Mouse (Mus musculus): ENCODE measurements around the gene AA986860. TPM values are rescaled to one million over a fixed set of nuclear protein-coding genes. Genes with fewer than 3 reads are reported as not detected.

Gene AA986860
- total and polyA plus RNA-seq, 2 experiments from 2014 or later = 0.48 to 2.3 TPM

- no peak for DNase-seq (ENCODE audit: low spot score)
- Histone ChIP-seq H3K9me3 (replicated peaks; ENCODE audit: control insufficient read depth, low read length) (no peaks in the 10 kb centered on the region), H3K27ac (ENCODE audit: low read depth) (no peak overlapping the region), H3K27me3 (ENCODE audit: control insufficient read depth, insufficient read depth, low read length) (no peaks in the 10 kb centered on the region), H3K36me3 (replicated peaks; ENCODE audit: control insufficient read depth, insufficient read depth, low read length) (no peaks in the 10 kb centered on the region), H3K4me3 (ENCODE audit: low read depth, low read length) (no peak overlapping the region), H3K9ac (replicated peaks; ENCODE audit: low read depth, low read length) (no peak overlapping the region), H3K4me2 (ENCODE audit: low read depth, low read length) (no peak overlapping the region), H3K4me1 (ENCODE audit: control insufficient read depth, insufficient read depth) (peaks cover 11% of the 10 kb centered on the region)
- 90% methylated on average over 3 of the region's 3 CpGs for WGBS
- no peak for ATAC-seq (ENCODE audit: insufficient read depth, low read depth)
- TF ChIP-seq EP300 (IDR thresholded peaks at IDR 0.05; ENCODE audit: low read depth) = no peak
- TF ChIP-seq CTCF (IDR thresholded peaks at IDR 0.05; ENCODE audit: low read depth) = no peak
These were observed 13.8 kb downstream of the AA986860 start for GRCm38 (mm10) chr1:130745591-130745990.

GRCm38 (mm10) chr1:130746819-130747218 lies 15.0 kb downstream of the AA986860 start:
- Histone ChIP-seq H3K4me2 (ENCODE audit: low read depth, low read length) (no peak overlapping the region), H3K4me1 (ENCODE audit: control insufficient read depth, insufficient read depth) (no peaks in the 10 kb centered on the region), H3K9ac (replicated peaks; ENCODE audit: low read depth, low read length) (no peak overlapping the region), H3K27me3 (ENCODE audit: control insufficient read depth, insufficient read depth, low read length) (no peaks in the 10 kb centered on the region), H3K36me3 (replicated peaks; ENCODE audit: control insufficient read depth, insufficient read depth, low read length) (no peaks in the 10 kb centered on the region), H3K9me3 (replicated peaks; ENCODE audit: control insufficient read depth, low read length) (no peaks in the 10 kb centered on the region), H3K27ac (ENCODE audit: low read depth) (no peak overlapping the region), H3K4me3 (ENCODE audit: low read depth, low read length) (no peak overlapping the region)
- TF ChIP-seq CTCF (IDR thresholded peaks at IDR 0.05; ENCODE audit: low read depth) = no peak
- no peak for TF ChIP-seq EP300 (IDR thresholded peaks at IDR 0.05; ENCODE audit: low read depth)
- no peak for DNase-seq (ENCODE audit: low spot score)
- 51% methylated on average over 3 of the region's 3 CpGs for WGBS
- ATAC-seq (ENCODE audit: insufficient read depth, low read depth) = no peak

GRCm38 (mm10) chr1:130759689-130760088 lies 27.9 kb downstream of the AA986860 start:
- no peak overlapping the region for H3K9ac ChIP-seq (replicated peaks; ENCODE audit: low read depth, low read length)
- no peaks in the 10 kb centered on the region for H3K27me3 ChIP-seq (ENCODE audit: control insufficient read depth, insufficient read depth, low read length)
- H3K4me3 ChIP-seq (ENCODE audit: low read depth, low read length) = no peak overlapping the region
- DNase-seq (ENCODE audit: low spot score) (no peak), ATAC-seq (ENCODE audit: insufficient read depth, low read depth) (no peak)
- H3K36me3 ChIP-seq (replicated peaks; ENCODE audit: control insufficient read depth, insufficient read depth, low read length) = no peaks in the 10 kb centered on the region
- no peaks in the 10 kb centered on the region for H3K4me1 ChIP-seq (ENCODE audit: control insufficient read depth, insufficient read depth)
- H3K4me2 ChIP-seq (ENCODE audit: low read depth, low read length) = no peak overlapping the region
- TF ChIP-seq EP300 (IDR thresholded peaks at IDR 0.05; ENCODE audit: low read depth) = no peak
- WGBS = 28% methylated on average over 9 of the region's 9 CpGs
- H3K9me3 ChIP-seq (replicated peaks; ENCODE audit: control insufficient read depth, low read length) = no peaks in the 10 kb centered on the region
- no peak overlapping the region for H3K27ac ChIP-seq (ENCODE audit: low read depth)

GRCm38 (mm10) chr1:130761597-130761996 lies 29.8 kb downstream of the AA986860 start:
- TF ChIP-seq CTCF (IDR thresholded peaks at IDR 0.05; ENCODE audit: low read depth) (no peak), EP300 (IDR thresholded peaks at IDR 0.05; ENCODE audit: low read depth) (no peak)
- H3K27me3 ChIP-seq (ENCODE audit: control insufficient read depth, insufficient read depth, low read length) = no peaks in the 10 kb centered on the region
- H3K9ac ChIP-seq (replicated peaks; ENCODE audit: low read depth, low read length) = no peak overlapping the region
- no peak overlapping the region for H3K4me2 ChIP-seq (ENCODE audit: low read depth, low read length)
- H3K36me3 ChIP-seq (replicated peaks; ENCODE audit: control insufficient read depth, insufficient read depth, low read length) = no peaks in the 10 kb centered on the region
- WGBS = 71% methylated on average over 1 of the region's 1 CpGs
- H3K27ac ChIP-seq (ENCODE audit: low read depth) = no peak overlapping the region
- H3K4me3 ChIP-seq (ENCODE audit: low read depth, low read length) = no peak overlapping the region
- H3K4me1 ChIP-seq (ENCODE audit: control insufficient read depth, insufficient read depth) = no peaks in the 10 kb centered on the region
- DNase-seq (ENCODE audit: low spot score) = no peak
- ATAC-seq (ENCODE audit: insufficient read depth, low read depth) = no peak
- no peaks in the 10 kb centered on the region for H3K9me3 ChIP-seq (replicated peaks; ENCODE audit: control insufficient read depth, low read length)

GRCm38 (mm10) chr1:130762045-130762760 lies 30.4 kb downstream of the AA986860 start:
- no peak overlapping the region for H3K4me2 ChIP-seq (ENCODE audit: low read depth, low read length)
- H3K4me1 ChIP-seq (ENCODE audit: control insufficient read depth, insufficient read depth) = no peaks in the 10 kb centered on the region
- no peak overlapping the region for H3K9ac ChIP-seq (replicated peaks; ENCODE audit: low read depth, low read length)
- H3K4me3 ChIP-seq (ENCODE audit: low read depth, low read length) = no peak overlapping the region
- H3K27ac ChIP-seq (ENCODE audit: low read depth) = no peak overlapping the region
- TF ChIP-seq EP300 (IDR thresholded peaks at IDR 0.05; ENCODE audit: low read depth) (no peak), CTCF (IDR thresholded peaks at IDR 0.05; ENCODE audit: low read depth) (no peak)
- H3K9me3 ChIP-seq (replicated peaks; ENCODE audit: control insufficient read depth, low read length) = no peaks in the 10 kb centered on the region
- ATAC-seq (ENCODE audit: insufficient read depth, low read depth) (no peak), DNase-seq (ENCODE audit: low spot score) (no peak)
- WGBS = 55% methylated on average over 3 of the region's 3 CpGs
- H3K27me3 ChIP-seq (ENCODE audit: control insufficient read depth, insufficient read depth, low read length) = no peaks in the 10 kb centered on the region
- H3K36me3 ChIP-seq (replicated peaks; ENCODE audit: control insufficient read depth, insufficient read depth, low read length) = no peaks in the 10 kb centered on the region

DNA sequence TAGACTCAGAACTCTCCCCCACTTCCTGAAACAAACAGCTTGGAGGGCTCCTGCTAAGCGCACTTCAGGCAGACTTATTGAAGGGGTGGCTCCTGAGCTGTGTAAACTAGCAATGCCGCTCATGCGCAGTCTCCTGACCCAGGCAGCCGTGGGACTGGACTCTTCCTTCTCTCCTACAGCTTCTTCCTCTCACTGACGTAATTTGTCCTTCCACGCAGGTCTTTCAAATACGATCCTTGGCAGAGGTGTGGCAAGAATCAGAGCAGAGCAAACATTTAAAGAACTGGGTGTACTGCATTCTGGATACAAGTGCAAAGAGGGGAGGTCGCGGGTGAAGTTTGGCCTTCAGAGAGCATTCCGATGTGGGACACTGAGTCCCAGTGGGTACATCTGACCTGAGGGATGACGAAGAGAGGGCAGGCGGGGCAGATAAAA lies 32.3 kb downstream of the AA986860 start:
- no peak for DNase-seq (ENCODE audit: low spot score)
- Histone ChIP-seq H3K27me3 (ENCODE audit: control insufficient read depth, insufficient read depth, low read length) (no peaks in the 10 kb centered on the region), H3K9ac (replicated peaks; ENCODE audit: low read depth, low read length) (no peak overlapping the region), H3K9me3 (replicated peaks; ENCODE audit: control insufficient read depth, low read length) (no peaks in the 10 kb centered on the region), H3K27ac (ENCODE audit: low read depth) (no peak overlapping the region), H3K4me2 (ENCODE audit: low read depth, low read length) (no peak overlapping the region), H3K36me3 (replicated peaks; ENCODE audit: control insufficient read depth, insufficient read depth, low read length) (no peaks in the 10 kb centered on the region), H3K4me3 (ENCODE audit: low read depth, low read length) (no peak overlapping the region), H3K4me1 (ENCODE audit: control insufficient read depth, insufficient read depth) (no peaks in the 10 kb centered on the region)
- no peak for ATAC-seq (ENCODE audit: insufficient read depth, low read depth)
- WGBS = 82% methylated on average over 12 of the region's 12 CpGs
- TF ChIP-seq CTCF (IDR thresholded peaks at IDR 0.05; ENCODE audit: low read depth) = no peak
- no peak for TF ChIP-seq EP300 (IDR thresholded peaks at IDR 0.05; ENCODE audit: low read depth)

Measured in heart, postnatal 0 days (tissue).